Mouse (Mus musculus) frontal cortex, postnatal 25 days (tissue): ENCODE data around the gene 2010111I01Rik.

Experiments used
- DNase-seq, 2 experiments: peaks; one replicate each; pipeline ENCODE4 v3.0.0; 2022; ENCODE audit warnings: low spot score in 2 of 2

2010111I01Rik gene

GRCm38 (mm10) chr13:63258167-63258582 is 293.5 kb downstream of the 2010111I01Rik start:
- DNase-seq, result no peak

- DNase-seq, result no peak
Observed at GRCm38 (mm10) chr13:63258671-63259070, 294.0 kb downstream of the 2010111I01Rik start.

- DNase-seq, result no peak
Observed at GRCm38 (mm10) chr13:63260133-63260532, 295.4 kb downstream of the 2010111I01Rik start.

GRCm38 (mm10) chr13:63260753-63261631 is 296.3 kb downstream of the 2010111I01Rik start:
- no peak for DNase-seq

GRCm38 (mm10) chr13:63261676-63262075 is 297.0 kb downstream of the 2010111I01Rik start:
- no peak for DNase-seq

GRCm38 (mm10) chr13:63262168-63262957 is 297.7 kb downstream of the 2010111I01Rik start:
- no peak for DNase-seq

GRCm38 (mm10) chr13:63268371-63268770 is 303.7 kb downstream of the 2010111I01Rik start:
- DNase-seq, result no peak

GRCm38 (mm10) chr13:63268776-63269175 is 304.1 kb downstream of the 2010111I01Rik start:
- no peak for DNase-seq

- no peak for DNase-seq
Observed at GRCm38 (mm10) chr13:63270191-63270590, 305.5 kb downstream of the 2010111I01Rik start.

GRCm38 (mm10) chr13:63272017-63272601 is 307.4 kb downstream of the 2010111I01Rik start:
- no peak for DNase-seq

GRCm38 (mm10) chr13:63272602-63273229 is 308.0 kb downstream of the 2010111I01Rik start:
- DNase-seq, result no peak

- DNase-seq, result no peak
Observed at GRCm38 (mm10) chr13:63273859-63274258, 309.2 kb downstream of the 2010111I01Rik start.

GRCm38 (mm10) chr13:63274488-63275166 is 309.9 kb downstream of the 2010111I01Rik start:
- DNase-seq, result no peak

GRCm38 (mm10) chr13:63276389-63276788 is 311.7 kb downstream of the 2010111I01Rik start:
- no peak for DNase-seq

- DNase-seq, result no peak
Observed at GRCm38 (mm10) chr13:63277316-63277715, 312.6 kb downstream of the 2010111I01Rik start.

GRCm38 (mm10) chr13:63278141-63278631 is 313.5 kb downstream of the 2010111I01Rik start:
- DNase-seq, result no peak

- no peak for DNase-seq
Observed at GRCm38 (mm10) chr13:63278796-63279475, 314.2 kb downstream of the 2010111I01Rik start.

- DNase-seq, result no peak
Observed at GRCm38 (mm10) chr13:63279807-63280206, 315.1 kb downstream of the 2010111I01Rik start.

- no peak for DNase-seq
Observed at GRCm38 (mm10) chr13:63280344-63280743, 315.7 kb downstream of the 2010111I01Rik start.

- no peak for DNase-seq
Observed at GRCm38 (mm10) chr13:63281206-63281605, 316.5 kb downstream of the 2010111I01Rik start.
